Mouse (Mus musculus) spleen, postnatal 36 days (tissue): ENCODE data around the gene Zfp853.

Source experiments
- DNase-seq, 2 experiments: peaks; one replicate each; pipeline ENCODE4 v3.0.0; 2022; ENCODE audit warnings: low spot score in 2 of 2, mixed read lengths in 1 of 2

Zfp853 gene

GRCm38 (mm10) chr5:143294862-143295261 is 1.4 kb upstream of the Zfp853 start:
- no peak for DNase-seq

- DNase-seq: no peak
These were observed 544 bp downstream of the Zfp853 start for GRCm38 (mm10) chr5:143292879-143293278.

- DNase-seq: no peak
These were observed 4.1 kb downstream of the Zfp853 start for GRCm38 (mm10) chr5:143289299-143289698.

GRCm38 (mm10) chr5:143288378-143288911 is 5.0 kb downstream of the Zfp853 start:
- DNase-seq: no peak

GRCm38 (mm10) chr5:143287774-143288328 is 5.6 kb downstream of the Zfp853 start:
- DNase-seq: no peak

- no peak for DNase-seq
These were observed 8.7 kb downstream of the Zfp853 start for GRCm38 (mm10) chr5:143284762-143285161.

GRCm38 (mm10) chr5:143279247-143279646 is 14.2 kb downstream of the Zfp853 start:
- no peak for DNase-seq

GRCm38 (mm10) chr5:143275761-143276160 is 17.7 kb downstream of the Zfp853 start:
- DNase-seq: no peak

- peak; percentile 32 to 37 for DNase-seq
These were observed 20.7 kb downstream of the Zfp853 start for GRCm38 (mm10) chr5:143272540-143273330.

GRCm38 (mm10) chr5:143272108-143272507 is 21.3 kb downstream of the Zfp853 start:
- no peak for DNase-seq

GRCm38 (mm10) chr5:143271642-143272041 is 21.8 kb downstream of the Zfp853 start:
- no peak for DNase-seq

- no peak for DNase-seq
These were observed 23.3 kb downstream of the Zfp853 start for GRCm38 (mm10) chr5:143270151-143270519.

- DNase-seq: peak; percentile 46 to 53
These were observed 23.9 kb downstream of the Zfp853 start, which contains the start of gene Zfp316 for GRCm38 (mm10) chr5:143269363-143270150. Gene Zfp316, minus strand, starts transcription at chr5:143270022.

GRCm38 (mm10) chr5:143268985-143269362 is 24.4 kb downstream of the Zfp853 start:
- no peak for DNase-seq

GRCm38 (mm10) chr5:143266794-143267193 is 26.6 kb downstream of the Zfp853 start:
- no peak for DNase-seq

- no peak for DNase-seq
These were observed 28.0 kb downstream of the Zfp853 start for GRCm38 (mm10) chr5:143265409-143265808.

GRCm38 (mm10) chr5:143264689-143265088 is 28.7 kb downstream of the Zfp853 start:
- no peak for DNase-seq

- no peak for DNase-seq
These were observed 31.8 kb downstream of the Zfp853 start for GRCm38 (mm10) chr5:143261636-143262035.

GRCm38 (mm10) chr5:143255802-143256201 is 37.6 kb downstream of the Zfp853 start:
- DNase-seq: no peak

- DNase-seq: no peak
These were observed 38.3 kb downstream of the Zfp853 start for GRCm38 (mm10) chr5:143255131-143255519.

GRCm38 (mm10) chr5:143254487-143255130 is 38.8 kb downstream of the Zfp853 start:
- no peak for DNase-seq
